Mouse (Mus musculus): Measurements from ENCODE around the gene Prkar1b.

Gene Prkar1b

GRCm38 (mm10) chr5:139060460-139061051, 89.2 kb downstream of the Prkar1b start:
- DNase-seq (ENCODE audit: low spot score) = no peak

GRCm38 (mm10) chr5:139053176-139053575, 96.6 kb downstream of the Prkar1b start:
- DNase-seq (ENCODE audit: low spot score) = no peak

- DNase-seq (ENCODE audit: low spot score) = no peak
Observed at GRCm38 (mm10) chr5:139051276-139051675, 98.5 kb downstream of the Prkar1b start.

GRCm38 (mm10) chr5:139049367-139049766, 100.4 kb downstream of the Prkar1b start:
- DNase-seq (ENCODE audit: low spot score) = no peak

GRCm38 (mm10) chr5:139047171-139047570, 102.6 kb downstream of the Prkar1b start:
- no peak for DNase-seq (ENCODE audit: low spot score)

- no peak for DNase-seq (ENCODE audit: low spot score)
Observed at GRCm38 (mm10) chr5:139046636-139047035, 103.2 kb downstream of the Prkar1b start.

GRCm38 (mm10) chr5:139043546-139043945, 106.3 kb downstream of the Prkar1b start:
- no peak for DNase-seq (ENCODE audit: low spot score)

- DNase-seq (ENCODE audit: low spot score) = no peak
Observed at GRCm38 (mm10) chr5:139042299-139042698, 107.5 kb downstream of the Prkar1b start.

- no peak for DNase-seq (ENCODE audit: low spot score)
Observed at GRCm38 (mm10) chr5:139035171-139035570, 114.6 kb downstream of the Prkar1b start.

GRCm38 (mm10) chr5:139034746-139035145, 115.1 kb downstream of the Prkar1b start:
- no peak for DNase-seq (ENCODE audit: low spot score)

- DNase-seq (ENCODE audit: low spot score) = peak; percentile 17
Observed at GRCm38 (mm10) chr5:139033406-139034317, 116.1 kb downstream of the Prkar1b start.

- DNase-seq (ENCODE audit: low spot score) = no peak
Observed at GRCm38 (mm10) chr5:139027603-139028002, 122.2 kb downstream of the Prkar1b start.

- DNase-seq (ENCODE audit: low spot score) = no peak
Observed at GRCm38 (mm10) chr5:139024351-139025105, 125.3 kb downstream of the Prkar1b start.

- DNase-seq (ENCODE audit: low spot score) = no peak
Observed at GRCm38 (mm10) chr5:139020595-139020994, 129.2 kb downstream of the Prkar1b start.

- peak; percentile 26 for DNase-seq (ENCODE audit: low spot score)
Observed at GRCm38 (mm10) chr5:139017371-139018124, 132.3 kb downstream of the Prkar1b start.

GRCm38 (mm10) chr5:139015097-139015496, 134.7 kb downstream of the Prkar1b start:
- peak; percentile 51 for DNase-seq (ENCODE audit: low spot score)

GRCm38 (mm10) chr5:139010649-139011048, 139.2 kb downstream of the Prkar1b start:
- no peak for DNase-seq (ENCODE audit: low spot score)

- peak; percentile 37 for DNase-seq (ENCODE audit: low spot score)
Observed at GRCm38 (mm10) chr5:139007141-139007775, 142.5 kb downstream of the Prkar1b start.

GRCm38 (mm10) chr5:139004588-139004987, 145.2 kb downstream of the Prkar1b start:
- DNase-seq (ENCODE audit: low spot score) = no peak

- DNase-seq (ENCODE audit: low spot score) = no peak
Observed at GRCm38 (mm10) chr5:138999716-139000115, 150.1 kb downstream of the Prkar1b start.

- DNase-seq (ENCODE audit: low spot score) = peak; percentile 34
Observed at GRCm38 (mm10) chr5:138997936-138998580, 151.7 kb downstream of the Prkar1b start.

Measured in urinary bladder, postnatal 14 days (tissue).